Mouse (Mus musculus) cerebellum, adult 18-20 months (tissue): ENCODE measurements around the gene Olfr1423.
"Not testable (repeated sequence)": the region's sequence is repeated elsewhere in the genome, so short reads cannot be mapped to it uniquely, and the experiment has no call there.

Source experiments
- DNase-seq, 2 experiments: peaks; one replicate each; pipeline ENCODE4 v3.0.0; 2021

Gene Olfr1423

DNA sequence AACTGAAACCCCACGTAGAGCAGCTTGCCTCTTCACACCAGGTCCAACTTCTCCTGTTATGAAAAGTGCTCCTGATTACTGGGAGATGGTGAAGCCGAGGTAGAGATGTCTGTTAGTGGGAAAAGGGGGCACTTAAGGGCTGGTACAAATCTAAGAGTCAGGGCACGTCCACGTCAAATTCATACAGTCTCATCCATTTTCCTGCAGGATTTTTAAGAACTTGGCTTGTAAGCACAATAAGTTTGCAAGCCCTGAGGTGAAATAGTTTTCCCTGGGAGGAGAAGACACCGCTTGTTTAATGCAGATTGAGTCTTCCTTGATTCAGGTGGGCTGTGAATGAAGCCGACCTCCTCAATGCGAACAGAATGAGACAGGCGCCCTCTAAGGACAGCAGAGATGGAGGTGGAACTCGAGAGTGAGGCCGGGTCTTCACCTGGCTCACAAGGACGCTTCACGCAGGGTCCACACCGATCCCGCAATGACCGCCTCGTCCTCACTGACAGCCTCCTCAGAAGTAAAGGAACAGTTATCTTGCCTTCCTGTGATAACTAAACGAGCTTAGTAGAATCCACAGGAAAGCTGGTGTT, 34.7 kb downstream of the Olfr1423 start:
- DNase-seq = peak; percentile 54 to 55

DNA sequence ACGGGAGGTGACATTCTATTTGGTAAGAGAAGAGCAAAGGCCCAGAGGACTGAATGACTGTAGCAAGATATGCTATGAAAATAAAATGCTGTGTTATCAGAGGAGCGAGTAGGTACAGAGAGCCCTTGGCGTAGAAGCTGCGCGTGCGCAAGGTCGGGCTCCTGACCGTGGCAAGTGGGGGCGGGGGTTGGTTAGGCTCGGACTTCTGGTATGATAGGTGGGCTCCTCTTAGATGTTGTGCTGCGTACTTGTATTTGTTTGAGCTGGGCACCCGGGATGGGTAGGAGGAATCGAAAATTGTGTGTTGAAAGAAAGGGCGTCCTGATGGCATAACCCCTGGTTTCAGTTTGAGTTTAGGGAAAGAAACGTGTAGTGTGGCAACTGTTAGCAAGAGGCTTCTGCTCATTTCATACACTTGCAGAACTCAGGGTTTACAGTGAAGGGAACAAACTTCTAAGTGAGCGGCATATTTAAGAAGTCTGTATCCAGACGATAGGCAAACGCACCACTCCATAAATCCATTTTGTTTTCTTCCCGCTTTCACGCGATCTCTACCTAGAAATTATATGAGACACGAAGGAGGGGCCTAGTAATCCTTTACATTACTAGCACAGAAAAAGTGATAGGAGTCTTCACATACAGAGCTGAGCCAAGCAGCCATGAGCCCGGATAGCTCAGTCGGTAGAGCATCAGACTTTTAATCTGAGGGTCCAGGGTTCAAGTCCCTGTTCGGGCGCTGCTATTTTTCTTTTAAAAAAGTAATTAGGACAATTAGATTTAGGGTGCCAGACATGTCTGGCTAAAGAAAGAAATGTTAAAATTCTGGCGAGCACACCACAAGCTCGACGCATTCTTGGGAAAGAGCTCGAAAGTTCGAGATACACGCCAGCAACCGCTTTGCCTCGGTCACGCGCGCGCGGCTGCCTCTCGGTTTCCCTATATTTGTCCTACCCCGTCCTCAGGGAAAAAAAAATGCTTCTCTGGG, 35.4 kb downstream of the Olfr1423 start:
- DNase-seq = peak; percentile 91

DNA sequence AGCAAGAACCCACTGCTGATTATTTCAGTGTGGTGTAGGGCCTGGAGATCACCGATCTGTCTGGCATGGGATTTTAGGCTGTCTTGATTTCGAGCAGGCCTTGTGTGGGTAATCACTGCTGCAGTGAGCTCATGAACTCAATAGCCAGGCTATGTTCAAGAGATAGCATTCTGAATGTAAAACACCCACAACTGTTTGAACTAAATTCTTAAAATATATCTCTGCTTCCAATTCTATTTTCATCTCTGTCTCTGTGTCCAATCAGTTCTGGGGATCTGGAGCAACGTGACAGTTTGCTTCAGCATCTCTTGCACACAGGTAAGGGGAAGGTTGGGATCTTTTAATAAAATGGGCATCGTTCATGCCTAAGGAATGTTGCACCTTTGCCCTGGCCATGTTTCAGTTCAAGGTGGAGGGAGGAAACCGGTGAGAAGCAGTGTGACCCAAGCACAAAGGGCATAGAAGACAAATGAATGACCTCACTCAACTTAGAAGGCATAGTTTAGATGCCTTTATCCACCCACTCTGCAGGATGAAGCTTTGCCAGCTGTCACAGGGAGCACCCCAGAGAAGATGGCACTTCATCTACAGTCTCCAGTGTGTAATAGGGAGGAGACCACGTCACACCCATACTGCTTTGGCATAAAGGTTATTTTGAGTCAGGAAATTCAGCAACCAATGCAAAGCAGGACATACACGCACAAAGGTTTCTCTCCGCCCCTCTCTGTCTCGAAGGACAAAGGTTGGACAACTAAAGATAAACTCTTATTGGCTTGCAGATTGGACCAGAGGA, 36.7 kb downstream of the Olfr1423 start:
- peak; percentile 38 to 40 for DNase-seq

DNA sequence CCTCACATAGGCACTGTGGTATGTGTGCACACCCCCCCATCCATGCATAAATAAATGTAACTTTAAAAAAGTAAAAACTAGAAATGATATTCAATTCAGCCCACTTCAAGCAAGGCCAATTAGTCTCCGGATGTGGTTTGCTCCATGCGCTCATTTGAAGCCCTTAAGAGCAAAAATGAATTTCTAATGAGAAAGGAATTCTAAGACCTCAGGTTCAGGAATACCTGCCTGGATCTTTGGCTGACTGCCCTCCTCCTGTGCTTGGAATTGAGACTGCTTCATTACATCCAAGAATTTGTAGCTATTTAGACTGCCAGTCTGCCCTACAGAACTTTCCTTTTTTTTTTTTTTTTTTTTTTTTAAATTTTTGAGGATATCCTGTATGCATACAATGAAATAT, 37.5 kb downstream of the Olfr1423 start:
- no peak for DNase-seq

DNA sequence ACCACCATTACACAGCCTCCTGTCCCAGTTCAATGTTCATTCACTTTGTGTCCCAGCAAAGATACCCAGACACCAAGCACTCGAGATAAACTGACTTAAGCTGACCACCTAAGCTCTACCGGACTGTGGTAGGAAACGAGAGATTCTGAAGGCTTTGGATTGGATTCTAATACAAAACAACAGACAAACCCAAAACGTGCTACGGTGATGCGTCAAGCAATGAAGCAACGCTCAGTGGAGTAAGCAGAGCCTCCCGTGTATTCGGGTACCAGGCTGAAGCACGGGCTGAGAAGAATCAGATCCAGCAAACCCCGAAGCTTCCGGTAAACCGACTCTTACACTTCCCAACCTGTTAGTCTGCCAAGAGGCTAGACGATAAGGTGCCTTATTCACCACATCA, 38.3 kb downstream of the Olfr1423 start:
- DNase-seq = no peak

GRCm38 (mm10) chr19:12002125-12002524, 39.0 kb downstream of the Olfr1423 start:
- DNase-seq = peak; percentile 25 to 67

DNA sequence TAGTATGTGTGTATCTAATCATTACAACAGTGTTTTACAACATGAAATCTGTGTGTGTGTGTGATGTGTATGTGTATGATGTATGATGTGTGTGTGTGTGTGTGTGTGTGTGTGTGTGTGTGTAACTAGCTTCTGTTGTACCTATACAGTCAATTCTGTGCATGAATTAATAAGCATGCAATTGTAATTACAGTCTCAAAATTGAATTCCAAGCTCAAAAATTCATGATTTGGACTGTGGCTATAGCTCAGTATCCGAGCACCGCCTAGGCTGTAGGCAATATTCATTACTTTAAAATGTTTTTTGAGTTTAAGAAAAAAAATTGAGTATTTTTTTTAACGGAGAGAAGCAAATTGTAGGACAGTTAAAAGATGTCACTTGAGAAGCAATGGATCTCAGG, 39.4 kb downstream of the Olfr1423 start:
- no peak for DNase-seq

DNA sequence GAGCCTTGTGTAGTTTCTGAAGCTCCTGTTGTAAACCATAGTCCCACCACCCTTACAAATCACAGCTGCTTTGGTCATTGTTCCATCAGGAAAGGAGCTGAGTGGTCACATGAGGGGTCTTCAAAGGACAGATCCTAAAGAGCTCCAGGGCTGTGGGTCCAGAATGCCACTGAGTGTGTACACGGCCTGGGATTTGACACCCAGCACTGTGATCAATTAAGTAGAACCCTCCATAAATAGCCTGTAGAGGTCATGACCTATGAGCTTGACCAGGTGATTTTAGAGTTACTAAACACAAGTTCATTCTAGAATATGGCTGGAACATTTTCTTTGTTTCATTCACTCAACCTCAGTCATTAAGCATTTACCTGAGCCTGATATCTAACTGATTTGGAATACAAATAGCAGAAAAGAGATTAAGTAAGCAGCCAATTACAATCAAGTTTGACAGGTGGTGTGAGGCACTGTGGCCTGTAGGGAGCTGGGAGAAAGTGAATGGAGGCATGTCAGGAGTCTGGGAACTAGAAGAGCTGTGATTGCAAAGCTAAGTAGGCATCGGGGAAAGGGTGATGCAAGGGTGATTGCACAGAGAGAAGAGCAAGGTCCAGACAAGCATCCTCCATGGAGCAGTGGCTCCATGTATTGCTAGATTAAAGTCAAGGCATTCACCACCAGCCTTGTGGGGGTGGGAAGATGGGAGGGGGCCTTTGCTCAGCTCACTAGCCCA, 45.2 kb downstream of the Olfr1423 start:
- no peak for DNase-seq

DNA sequence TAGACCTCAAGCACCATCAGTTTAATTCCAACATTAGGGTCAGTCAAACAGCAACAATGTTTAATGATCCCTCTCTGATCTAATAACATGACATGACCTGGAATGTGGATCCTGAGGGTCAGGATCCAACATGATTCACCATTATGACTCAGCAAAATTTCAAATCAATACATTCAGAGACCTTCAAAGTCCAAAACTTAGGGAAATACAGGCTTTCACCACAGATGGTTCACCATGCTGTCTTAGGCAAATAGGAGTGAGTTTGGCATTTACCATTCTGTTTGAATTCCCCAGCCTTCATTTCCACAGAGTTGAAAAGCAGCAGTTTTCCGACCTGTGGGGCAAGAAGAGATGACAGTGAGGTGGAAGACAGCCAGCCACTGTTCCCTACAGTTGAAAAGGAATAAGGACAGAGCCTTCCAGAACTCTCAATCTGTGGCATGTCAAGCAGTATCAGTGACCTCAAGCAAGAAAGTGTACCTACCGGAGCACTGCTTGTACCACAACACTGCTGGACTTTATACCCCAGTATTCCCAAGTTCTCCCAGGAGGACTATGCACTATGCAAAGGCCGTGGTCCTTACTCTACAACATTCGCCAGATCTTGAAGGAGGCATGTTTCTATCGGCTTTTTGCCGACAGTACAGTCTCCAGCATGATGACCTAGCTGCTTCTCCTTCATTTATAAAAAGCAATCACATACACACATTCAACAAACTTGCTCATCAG, 46.2 kb downstream of the Olfr1423 start:
- DNase-seq = no peak

DNA sequence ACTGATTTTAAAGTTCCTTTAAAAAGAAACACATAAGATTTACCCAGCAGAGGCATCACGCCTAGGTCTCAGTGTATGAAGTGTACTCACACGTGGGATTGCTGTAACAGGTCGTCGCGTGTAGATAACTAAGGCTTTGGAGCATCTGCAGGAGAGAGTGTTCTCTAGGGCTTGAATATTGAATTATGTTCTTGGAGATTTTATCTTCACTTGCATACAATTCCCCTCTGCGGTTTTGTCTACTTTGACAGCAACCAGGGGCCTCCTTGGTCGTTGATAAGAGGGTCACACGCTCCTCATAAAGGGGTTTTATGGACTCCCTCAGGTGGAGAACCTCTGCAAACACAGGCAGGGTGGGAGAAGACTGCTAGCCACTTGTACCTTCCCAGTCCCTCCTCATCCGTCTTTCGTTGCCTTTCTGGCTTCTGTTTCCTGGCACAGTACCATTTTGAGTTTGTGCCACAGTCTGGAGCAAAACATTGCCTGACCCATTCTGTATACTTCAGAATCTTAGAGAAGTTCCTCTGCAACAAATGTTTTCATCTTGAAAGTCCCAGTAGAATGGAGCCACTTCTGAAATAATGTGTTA, 48.6 kb downstream of the Olfr1423 start:
- no peak for DNase-seq

DNA sequence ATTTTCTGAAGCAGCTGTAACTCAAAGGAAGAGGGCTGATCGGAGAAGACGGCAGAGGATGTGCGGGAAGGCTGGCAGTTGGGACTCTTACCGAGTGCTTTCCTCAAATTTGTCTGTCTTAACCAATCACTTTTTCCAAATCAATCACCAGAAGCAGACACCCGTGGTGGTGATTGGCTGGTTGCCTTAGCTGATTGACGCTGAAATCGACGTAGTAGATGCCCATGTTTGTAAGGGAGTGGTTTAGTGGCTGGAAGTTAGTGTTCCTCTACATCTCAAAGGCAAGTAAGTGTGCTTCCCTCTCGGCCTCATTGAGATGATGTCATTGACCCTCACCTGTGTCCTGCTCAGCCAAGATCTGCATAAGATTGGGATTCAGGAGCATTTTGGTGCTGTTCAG, 49.1 kb downstream of the Olfr1423 start:
- DNase-seq = no peak

DNA sequence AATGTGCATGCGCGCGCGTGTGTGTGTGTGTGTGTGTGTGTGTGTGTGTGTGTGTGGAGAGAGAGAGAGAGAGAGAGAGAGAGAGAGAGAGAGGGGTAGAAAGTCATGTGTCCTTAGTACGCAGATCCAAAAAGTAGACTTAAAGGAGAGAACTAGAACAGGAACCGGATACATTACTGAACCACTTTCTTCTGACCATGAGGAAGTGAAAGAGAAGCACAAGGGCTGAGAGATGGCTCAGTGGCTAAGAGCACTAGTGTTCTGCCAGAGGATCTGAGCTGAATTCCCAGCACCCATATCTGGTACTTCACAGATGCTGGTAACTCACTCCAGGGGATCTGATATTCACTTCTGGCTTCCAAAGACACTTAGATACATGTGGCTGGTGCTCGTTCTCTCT, 51.8 kb downstream of the Olfr1423 start:
- no peak for DNase-seq

GRCm38 (mm10) chr19:11987841-11988240, 53.3 kb downstream of the Olfr1423 start:
- no peak for DNase-seq

DNA sequence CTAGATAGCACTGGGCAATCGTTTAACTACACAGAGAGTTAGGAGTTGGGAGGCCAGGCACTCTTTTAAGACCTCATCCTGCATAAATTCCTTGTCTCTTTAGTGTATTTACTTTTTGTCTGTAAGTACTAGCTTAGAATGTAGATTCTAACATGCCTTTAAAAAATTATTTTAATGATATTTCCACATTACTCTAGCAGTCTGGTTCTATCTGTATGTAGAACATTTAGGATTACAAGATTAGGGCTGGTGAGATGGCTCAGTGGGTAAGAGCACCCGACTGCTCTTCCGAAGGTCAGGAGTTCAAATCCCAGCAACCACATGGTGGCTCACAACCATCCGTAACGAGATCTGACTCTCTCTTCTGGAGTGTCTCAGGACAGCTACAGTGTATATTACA, 56.5 kb downstream of the Olfr1423 start:
- not testable (repeated sequence) for DNase-seq
